Mouse (Mus musculus) hindbrain, embryonic 15.5 days (tissue): Measurements from ENCODE around the gene Zp2. TPM values are rescaled to one million over a fixed set of nuclear protein-coding genes. Genes with fewer than 3 reads are reported as not detected.

Experiments used
- ATAC-seq: fragments of 200-750 bp; cut with Nextera tagmentation; 2 replicates; pipeline ENCODE4 v1.8.0; 2017; ENCODE audit warnings: low read depth, moderate number of reproducible peaks, moderate TSS enrichment; ENCODE audit not compliant: low FRiP score
- H3K27ac ChIP-seq: fragments of 300-500 bp; sonication (generic); replicated peaks from 2 replicates; pipeline ENCODE4 v1.5.1; 2015; ENCODE audit warnings: mild to moderate bottlenecking, inconsistent platforms
- H3K27me3 ChIP-seq: fragments of 300-500 bp; sonication (generic); 2 replicates; pipeline ENCODE4 v1.6.1; 2015; ENCODE audit warnings: control low read depth, inconsistent platforms
- H3K36me3 ChIP-seq: fragments of 300-500 bp; sonication (generic); 2 replicates; pipeline ENCODE4 v1.6.1; 2015; ENCODE audit warnings: control low read depth, inconsistent platforms
- H3K4me1 ChIP-seq: fragments of 300-500 bp; sonication (generic); replicated peaks from 2 replicates; pipeline ENCODE4 v1.6.1; 2015; ENCODE audit warnings: control low read depth, inconsistent platforms
- H3K4me2 ChIP-seq: fragments of 300-500 bp; sonication (generic); 2 replicates; pipeline ENCODE4 v1.6.1; 2015; ENCODE audit warnings: moderate library complexity, mild to moderate bottlenecking, inconsistent platforms
- H3K4me3 ChIP-seq: fragments of 300-500 bp; sonication (generic); 2 replicates; pipeline ENCODE4 v1.5.1; 2015; ENCODE audit warnings: mild to moderate bottlenecking, inconsistent platforms
- H3K9ac ChIP-seq: fragments of 300-500 bp; sonication (generic); 2 replicates; pipeline ENCODE4 v1.6.1; 2015; ENCODE audit warnings: inconsistent platforms
- H3K9me3 ChIP-seq: fragments of 300-500 bp; sonication (generic); 2 replicates; pipeline ENCODE4 v1.6.1; 2016; ENCODE audit warnings: control low read depth, inconsistent platforms
- WGBS: fragments of 180-500 bp; shearing (Covaris S2); methylation state at CpG from one replicate; pipeline ENCODE4 v1.1.7; 2015; 5-methylcytosine and 5-hydroxymethylcytosine counted together
- polyA plus RNA-seq: library from polyadenylated mRNA; unstranded; fragments of >200 nt; fragmentation: Nextera tagmentation; extraction: Ambion mirVana; gene quantifications from 2 replicates; pipeline ENCODE4 v1.2.1, GENCODE M21; 2015

Zp2 gene
- not detected in 2 replicates for polyA plus RNA-seq

GRCm38 (mm10) chr7:120145191-120145590 is at the start of gene Zp2:
Zp2 (minus strand) TSS chr7:120145291.
- Histone ChIP-seq H3K9ac (no peak within 1 kb of the TSS), H3K4me3 (no peak within 1 kb of the TSS), H3K9me3 (no peaks in the 10 kb centered on the region), H3K4me1 (no peaks in the 10 kb centered on the region), H3K27ac (no peak within 1 kb of the TSS), H3K36me3 (no peaks in the 10 kb centered on the region), H3K27me3 (no peaks in the 10 kb centered on the region), H3K4me2 (no peak within 1 kb of the TSS)
- 77% methylated on average over 9 of the region's 9 CpGs for WGBS
- no peak for ATAC-seq

DNA sequence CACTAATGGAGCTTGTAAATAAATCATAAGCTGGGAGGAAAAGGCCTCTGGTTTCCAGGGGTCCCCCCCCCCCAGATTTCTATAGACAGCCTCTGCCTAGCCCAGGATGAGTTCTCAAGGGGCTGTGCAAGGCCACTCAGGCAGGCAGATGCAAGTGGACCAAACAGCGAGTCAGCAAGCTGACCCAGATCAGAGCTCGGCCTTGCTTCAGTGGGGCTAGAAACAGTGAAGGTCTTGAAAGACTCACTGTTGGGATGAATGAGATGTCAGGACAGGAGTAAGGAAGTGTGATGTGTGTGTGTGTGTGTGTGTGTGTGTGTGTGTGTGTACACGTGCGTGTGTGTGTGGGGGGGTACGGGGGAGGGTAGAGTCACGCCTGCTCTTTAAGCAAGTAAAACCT is 47.7 kb upstream of the Zp2 start:
- Histone ChIP-seq H3K9me3 (no peaks in the 10 kb centered on the region), H3K27me3 (no peaks in the 10 kb centered on the region), H3K27ac (no peak overlapping the region), H3K4me2 (no peak overlapping the region), H3K4me1 (peaks cover 8% of the 10 kb centered on the region; the same call in 1 of the 2 replicates), H3K36me3 (no peaks in the 10 kb centered on the region), H3K4me3 (no peak overlapping the region), H3K9ac (no peak overlapping the region)
- ATAC-seq = no peak
- 86% methylated on average over 6 of the region's 6 CpGs for WGBS

GRCm38 (mm10) chr7:120192207-120192606 is 47.1 kb upstream of the Zp2 start:
- H3K27ac ChIP-seq = no peak overlapping the region
- WGBS = 69% methylated on average over 3 of the region's 3 CpGs
- no peaks in the 10 kb centered on the region for H3K36me3 ChIP-seq
- no peaks in the 10 kb centered on the region for H3K27me3 ChIP-seq
- H3K9me3 ChIP-seq = no peaks in the 10 kb centered on the region
- no peak overlapping the region for H3K9ac ChIP-seq
- H3K4me3 ChIP-seq = no peak overlapping the region
- no peak overlapping the region for H3K4me2 ChIP-seq
- ATAC-seq = no peak
- peaks cover 8% of the 10 kb centered on the region; the same call in 1 of the 2 replicates for H3K4me1 ChIP-seq

- 54% methylated on average over 8 of the region's 8 CpGs for WGBS
Observed at GRCm38 (mm10) chr7:120190150-120190665, 45.1 kb upstream of the Zp2 start.

GRCm38 (mm10) chr7:120189369-120190149 is 44.5 kb upstream of the Zp2 start:
- ATAC-seq = no peak
- Histone ChIP-seq H3K36me3 (no peaks in the 10 kb centered on the region), H3K4me1 (peaks cover 8% of the 10 kb centered on the region; the same call in 1 of the 2 replicates), H3K4me2 (no peak overlapping the region), H3K9me3 (no peaks in the 10 kb centered on the region), H3K4me3 (no peak overlapping the region), H3K27ac (no peak overlapping the region), H3K9ac (no peak overlapping the region), H3K27me3 (no peaks in the 10 kb centered on the region)
- WGBS = 64% methylated on average over 8 of the region's 8 CpGs

More at GRCm38 (mm10) chr7:120190150-120190665, 45.1 kb upstream of the Zp2 start:
- H3K4me3 ChIP-seq = no peak overlapping the region
- no peaks in the 10 kb centered on the region for H3K27me3 ChIP-seq
- peaks cover 8% of the 10 kb centered on the region; the same call in 1 of the 2 replicates for H3K4me1 ChIP-seq
- no peak for ATAC-seq
- no peak overlapping the region for H3K9ac ChIP-seq
- H3K27ac ChIP-seq = no peak overlapping the region
- H3K9me3 ChIP-seq = no peaks in the 10 kb centered on the region
- H3K36me3 ChIP-seq = no peaks in the 10 kb centered on the region
- no peak overlapping the region for H3K4me2 ChIP-seq

DNA sequence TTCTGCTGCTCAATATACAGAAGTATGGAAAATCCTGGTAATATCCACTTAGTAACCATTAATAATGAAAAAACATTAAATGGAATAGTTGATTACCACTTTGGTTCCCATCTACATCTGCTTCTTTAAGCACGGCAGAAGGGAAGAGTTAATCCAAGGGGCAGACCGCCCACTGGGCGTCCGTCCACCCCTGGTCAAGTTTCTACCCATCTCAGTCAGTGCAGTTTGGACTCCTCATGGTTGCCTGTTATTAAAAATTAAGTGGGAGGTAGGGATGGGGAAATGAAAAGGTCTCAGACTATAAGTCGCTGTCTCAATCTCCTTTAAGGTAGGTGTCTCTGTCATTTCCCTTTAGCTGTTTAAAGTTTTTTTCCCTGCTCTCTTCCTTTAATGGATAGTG is 43.9 kb upstream of the Zp2 start:
- Histone ChIP-seq H3K4me3 (no peak overlapping the region), H3K4me1 (peaks cover 8% of the 10 kb centered on the region; the same call in 1 of the 2 replicates), H3K27me3 (no peaks in the 10 kb centered on the region), H3K36me3 (no peaks in the 10 kb centered on the region), H3K27ac (no peak overlapping the region), H3K4me2 (no peak overlapping the region), H3K9me3 (no peaks in the 10 kb centered on the region), H3K9ac (no peak overlapping the region)
- no peak for ATAC-seq
- WGBS = 90% methylated on average over 5 of the region's 5 CpGs

DNA sequence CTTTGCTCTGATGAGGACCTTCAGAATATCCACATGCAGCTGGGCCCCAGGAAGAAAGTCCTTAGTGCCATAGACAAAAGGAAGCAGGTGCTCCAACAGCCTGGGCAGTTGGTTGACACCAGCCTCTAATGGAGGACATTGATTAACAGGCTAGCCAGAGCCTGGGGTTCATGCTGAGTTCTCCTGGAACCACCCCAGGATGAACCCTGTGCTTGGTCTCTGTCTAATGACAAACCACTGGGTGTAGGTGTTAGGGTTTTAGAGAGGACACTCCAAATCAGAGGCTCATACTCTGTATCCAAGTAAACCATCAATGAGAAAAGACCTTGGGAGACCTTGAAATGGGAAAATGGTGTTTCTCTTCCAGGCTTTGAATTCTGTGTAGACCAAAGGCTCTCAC is 37.8 kb upstream of the Zp2 start:
- H3K27me3 ChIP-seq = no peaks in the 10 kb centered on the region
- no peaks in the 10 kb centered on the region for H3K36me3 ChIP-seq
- H3K27ac ChIP-seq = no peak overlapping the region
- H3K4me1 ChIP-seq = no peaks in the 10 kb centered on the region
- no peaks in the 10 kb centered on the region for H3K9me3 ChIP-seq
- H3K4me3 ChIP-seq = no peak overlapping the region
- H3K9ac ChIP-seq = no peak overlapping the region
- no peak for ATAC-seq
- no peak overlapping the region for H3K4me2 ChIP-seq

- H3K4me3 ChIP-seq = no peak overlapping the region
- no peak overlapping the region for H3K9ac ChIP-seq
- H3K4me1 ChIP-seq = no peaks in the 10 kb centered on the region
- no peak overlapping the region for H3K27ac ChIP-seq
- ATAC-seq = no peak
- no peaks in the 10 kb centered on the region for H3K36me3 ChIP-seq
- no peaks in the 10 kb centered on the region for H3K9me3 ChIP-seq
- H3K4me2 ChIP-seq = no peak overlapping the region
- WGBS = 86% methylated on average over 4 of the region's 4 CpGs
- H3K27me3 ChIP-seq = no peaks in the 10 kb centered on the region
Observed at GRCm38 (mm10) chr7:120181401-120182230, 36.5 kb upstream of the Zp2 start.

- no peak for ATAC-seq
- H3K4me1 ChIP-seq = no peaks in the 10 kb centered on the region
- H3K27ac ChIP-seq = no peak overlapping the region
- H3K4me2 ChIP-seq = no peak overlapping the region
- H3K9me3 ChIP-seq = no peaks in the 10 kb centered on the region
- no peak overlapping the region for H3K4me3 ChIP-seq
- no peak overlapping the region for H3K9ac ChIP-seq
- WGBS = 94% methylated on average over 5 of the region's 5 CpGs
- no peaks in the 10 kb centered on the region for H3K27me3 ChIP-seq
- no peaks in the 10 kb centered on the region for H3K36me3 ChIP-seq
Observed at GRCm38 (mm10) chr7:120180547-120180946, 35.5 kb upstream of the Zp2 start.

DNA sequence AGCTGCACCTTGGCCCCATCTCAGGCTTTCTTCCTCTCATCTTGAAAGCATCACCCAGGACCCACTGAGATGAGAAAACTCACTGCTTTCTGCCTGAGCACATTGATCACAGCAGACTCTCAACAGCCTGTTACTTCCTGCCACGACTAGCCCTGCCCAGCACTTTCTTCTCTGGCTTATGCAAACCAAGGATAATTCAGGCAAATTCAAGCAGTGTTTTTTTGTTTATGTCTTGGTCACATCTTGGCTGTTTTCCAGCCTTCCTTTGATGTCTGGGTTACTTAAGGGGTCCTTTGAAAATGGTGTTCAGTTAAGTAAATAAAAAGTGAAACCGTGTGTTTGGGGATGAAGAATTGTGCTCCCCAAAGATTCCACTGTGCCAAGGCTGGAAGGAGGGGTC is 33.8 kb upstream of the Zp2 start:
- H3K9me3 ChIP-seq = no peaks in the 10 kb centered on the region
- no peak for ATAC-seq
- H3K4me1 ChIP-seq = no peaks in the 10 kb centered on the region
- no peaks in the 10 kb centered on the region for H3K27me3 ChIP-seq
- no peak overlapping the region for H3K27ac ChIP-seq
- WGBS = 39% methylated on average over 2 of the region's 2 CpGs
- H3K4me2 ChIP-seq = no peak overlapping the region
- H3K4me3 ChIP-seq = no peak overlapping the region
- H3K36me3 ChIP-seq = no peaks in the 10 kb centered on the region
- no peak overlapping the region for H3K9ac ChIP-seq

- no peak for ATAC-seq
- Histone ChIP-seq H3K27ac (no peak overlapping the region), H3K27me3 (no peaks in the 10 kb centered on the region), H3K4me2 (no peak overlapping the region), H3K4me1 (no peaks in the 10 kb centered on the region), H3K36me3 (no peaks in the 10 kb centered on the region), H3K4me3 (no peak overlapping the region), H3K9me3 (no peaks in the 10 kb centered on the region), H3K9ac (no peak overlapping the region)
- WGBS = 72% methylated on average over 3 of the region's 3 CpGs
Observed at GRCm38 (mm10) chr7:120177611-120178010, 32.5 kb upstream of the Zp2 start.
